Mouse (Mus musculus) kidney, postnatal 36 days (tissue): Measurements from ENCODE around the gene Fhl3.
"Not testable (repeated sequence)": the region's sequence is repeated elsewhere in the genome, so short reads cannot be mapped to it uniquely, and the experiment has no call there.

Experiments used
- DNase-seq, 2 experiments: peaks; one replicate each; pipeline ENCODE4 v3.0.0; 2021 to 2022; ENCODE audit warnings: mixed read lengths in 2 of 2

Fhl3 gene

GRCm38 (mm10) chr4:124685004-124685403 is 15.5 kb upstream of the Fhl3 start:
- no peak for DNase-seq

- no peak for DNase-seq
Observed at GRCm38 (mm10) chr4:124685453-124685852, 15.0 kb upstream of the Fhl3 start.

GRCm38 (mm10) chr4:124685897-124686402 is 14.6 kb upstream of the Fhl3 start:
- DNase-seq, result no peak

- no peak for DNase-seq
Observed at GRCm38 (mm10) chr4:124691455-124691854, 9.0 kb upstream of the Fhl3 start.

- DNase-seq, result no peak
Observed at GRCm38 (mm10) chr4:124692416-124692861, 8.1 kb upstream of the Fhl3 start.

- peak; percentile 90 to 95 for DNase-seq
Observed at GRCm38 (mm10) chr4:124693135-124693894, 7.2 kb upstream of the Fhl3 start, which contains the start of gene Utp11. Gene Utp11 (minus strand): TSS chr4:124693600.

- no peak for DNase-seq
Observed at GRCm38 (mm10) chr4:124694572-124694971, 5.9 kb upstream of the Fhl3 start.

- DNase-seq, result peak; percentile 69 to 70
Observed at GRCm38 (mm10) chr4:124695786-124696516, 4.5 kb upstream of the Fhl3 start.

- DNase-seq, result no peak
Observed at GRCm38 (mm10) chr4:124699791-124700190, 710 bp upstream of the Fhl3 start.

GRCm38 (mm10) chr4:124701052-124701845 is 748 bp downstream of the Fhl3 start:
- no peak for DNase-seq

GRCm38 (mm10) chr4:124701916-124702315 is 1.4 kb downstream of the Fhl3 start:
- no peak for DNase-seq

- DNase-seq, result no peak
Observed at GRCm38 (mm10) chr4:124703406-124703805, 2.9 kb downstream of the Fhl3 start.

- DNase-seq, result no peak
Observed at GRCm38 (mm10) chr4:124703881-124704796, 3.6 kb downstream of the Fhl3 start.

- DNase-seq, result peak; percentile 65 to 69
Observed at GRCm38 (mm10) chr4:124704797-124705474, 4.4 kb downstream of the Fhl3 start.

GRCm38 (mm10) chr4:124705661-124706269 is 5.3 kb downstream of the Fhl3 start:
- DNase-seq, result no peak

- not testable (repeated sequence) for DNase-seq
Observed at GRCm38 (mm10) chr4:124707381-124708199, 7.1 kb downstream of the Fhl3 start.

GRCm38 (mm10) chr4:124708200-124708517 is 7.7 kb downstream of the Fhl3 start:
- DNase-seq, result not testable (repeated sequence)

GRCm38 (mm10) chr4:124708518-124709477 is 8.3 kb downstream of the Fhl3 start:
- peak; percentile 92 to 93 for DNase-seq
